Mouse (Mus musculus) kidney, adult 2 months (tissue): Measurements from ENCODE around the gene Ubxn11.

Experiments used
- CTCF ChIP-seq: fragments of 200-500 bp; conservative IDR thresholded peaks from 2 replicates; pipeline ENCODE4 v1.5.1; 2011; ENCODE audit warnings: low read depth, mild to moderate bottlenecking, control low read depth, low read length, moderate library complexity, mixed read lengths; ENCODE audit not compliant: insufficient read depth, insufficient read length
- POLR2A ChIP-seq: fragments of 200-500 bp; IDR thresholded peaks from one replicate; pipeline ENCODE4 v1.6.1; 2011; ENCODE audit warnings: low read depth, low read length, control low read depth

- TF ChIP-seq POLR2A, result no peak
- no peak for TF ChIP-seq CTCF
These were observed 62.7 kb downstream of the Ubxn11 start for GRCm38 (mm10) chr4:134165024-134165423.
